Mouse (Mus musculus) CH12.LX (cell line): ENCODE data around the gene Faap24. TPM values are rescaled to one million over a fixed set of nuclear protein-coding genes. Genes with fewer than 3 reads are reported as not detected.
A peak's percentile ranks its signal among the peaks of the same experiment; 100 is the strongest.

Source experiments
- DNase-seq: peaks from one replicate; pipeline ENCODE4 v3.0.0-alpha.2; 2013; ENCODE audit errors: extremely low read depth
- H3K27ac ChIP-seq: 2 replicates; pipeline ENCODE4 v1.5.1; 2012; ENCODE audit warnings: low read depth, mild to moderate bottlenecking, control low read depth, moderate library complexity; ENCODE audit not compliant: insufficient read depth
- H3K27me3 ChIP-seq: replicated peaks from 2 replicates; pipeline ENCODE3; 2012; ENCODE audit warnings: inconsistent platforms
- H3K36me3 ChIP-seq, 2 experiments: replicated peaks in 1 of 2; 2 replicates each; pipeline versions ENCODE3 to v1.6.1; 2012; ENCODE audit warnings: inconsistent platforms in 1 of 2, low read length in 1 of 2, mild to moderate bottlenecking in 1 of 2, mixed read lengths in 1 of 2, moderate library complexity in 1 of 2; ENCODE audit not compliant: control insufficient read depth in 1 of 2, insufficient read depth in 1 of 2
- H3K4me1 ChIP-seq, 2 experiments: 2 replicates each; pipeline ENCODE4 v1.6.1; 2012; ENCODE audit warnings: inconsistent platforms in 1 of 2, moderate library complexity in 1 of 2; ENCODE audit not compliant: insufficient read depth in 2 of 2, control insufficient read depth in 1 of 2
- H3K4me2 ChIP-seq: 2 replicates; pipeline ENCODE4 v1.6.1; 2012; ENCODE audit warnings: low read depth, mild to moderate bottlenecking, control low read depth; ENCODE audit not compliant: poor library complexity, insufficient read depth, severe bottlenecking
- H3K4me3 ChIP-seq, 3 experiments: fragments of 150-350 bp in 1 of 3; sonication (generic) in 1 of 3; replicated peaks in 1 of 3; 2 replicates each; pipeline versions ENCODE3 to v1.5.1; 2011 to 2012; ENCODE audit warnings: low read depth in 2 of 3, low read length in 2 of 3, mild to moderate bottlenecking in 2 of 3, moderate library complexity in 2 of 3, control low read depth in 1 of 3, improper control_type of control experiment in 1 of 3, inconsistent platforms in 1 of 3, mixed read lengths in 1 of 3; ENCODE audit not compliant: poor library complexity in 1 of 3
- H3K79me2 ChIP-seq: replicated peaks from 2 replicates; pipeline ENCODE4 v1.6.1; 2012; ENCODE audit warnings: mild to moderate bottlenecking, moderate library complexity; ENCODE audit not compliant: control insufficient read depth, poor library complexity, insufficient read depth, severe bottlenecking; ENCODE audit errors: extremely low read depth
- H3K9ac ChIP-seq: 2 replicates; pipeline ENCODE4 v1.6.1; 2012; ENCODE audit warnings: low read depth, mild to moderate bottlenecking, control low read depth, moderate library complexity; ENCODE audit not compliant: insufficient read depth
- H3K9me3 ChIP-seq: replicated peaks from 2 replicates; pipeline ENCODE3; 2012; ENCODE audit warnings: low read length, inconsistent platforms, mixed read lengths
- CHD1 ChIP-seq: IDR thresholded peaks from 2 replicates; pipeline ENCODE4 v1.6.1; 2012; ENCODE audit warnings: low read depth, low read length, improper control_type of control experiment, inconsistent platforms
- CHD2 ChIP-seq: IDR thresholded peaks from 2 replicates; pipeline ENCODE4 v1.6.1; 2011; ENCODE audit warnings: low read length, improper control_type of control experiment
- CTCF ChIP-seq, 2 experiments: IDR thresholded peaks in 1 of 2; conservative IDR thresholded peaks in 1 of 2; 2 replicates each; pipeline ENCODE4 v1.5.1; 2011 to 2012; ENCODE audit warnings: low read depth in 2 of 2, low read length in 2 of 2, improper control_type of control experiment in 1 of 2, inconsistent platforms in 1 of 2, mild to moderate bottlenecking in 1 of 2, moderate library complexity in 1 of 2
- E2F4 ChIP-seq: IDR thresholded peaks from 2 replicates; pipeline ENCODE4 v1.6.1; 2011; ENCODE audit warnings: low read depth, low read length, improper control_type of control experiment; ENCODE audit not compliant: insufficient replicate concordance
- ETS1 ChIP-seq: conservative IDR thresholded peaks from 2 replicates; pipeline ENCODE4 v1.6.1; 2012; ENCODE audit warnings: low read depth, mild to moderate bottlenecking, inconsistent platforms, low read length, improper control_type of control experiment, moderate library complexity
- GABPA ChIP-seq: IDR thresholded peaks from 2 replicates; pipeline ENCODE4 v1.6.1; 2012; ENCODE audit warnings: low read depth, low read length, improper control_type of control experiment, inconsistent platforms; ENCODE audit not compliant: insufficient replicate concordance
- IRF4 ChIP-seq: IDR thresholded peaks from 2 replicates; pipeline ENCODE4 v1.6.1; 2014; ENCODE audit warnings: low read depth, mild to moderate bottlenecking, inconsistent platforms, low read length, improper control_type of control experiment
- JUN ChIP-seq: IDR thresholded peaks from 2 replicates; pipeline ENCODE4 v1.6.1; 2011; ENCODE audit warnings: low read depth, mild to moderate bottlenecking, low read length, improper control_type of control experiment, moderate library complexity; ENCODE audit not compliant: insufficient read depth
- JUND ChIP-seq: conservative IDR thresholded peaks from 2 replicates; pipeline ENCODE4 v1.6.1; 2011; ENCODE audit warnings: low read depth, low read length, improper control_type of control experiment
- KAT2A ChIP-seq: IDR thresholded peaks from 2 replicates; pipeline ENCODE4 v1.6.1; 2012; ENCODE audit warnings: low read length, improper control_type of control experiment, inconsistent platforms; ENCODE audit not compliant: insufficient replicate concordance
- MAFK ChIP-seq: IDR thresholded peaks from 2 replicates; pipeline ENCODE4 v1.6.1; 2011; ENCODE audit warnings: low read length, improper control_type of control experiment; ENCODE audit not compliant: insufficient replicate concordance
- MAX ChIP-seq: IDR thresholded peaks from 2 replicates; pipeline ENCODE4 v1.6.1; 2011; ENCODE audit warnings: low read length, improper control_type of control experiment
- MXI1 ChIP-seq: IDR thresholded peaks from 2 replicates; pipeline ENCODE4 v1.6.1; 2011; ENCODE audit warnings: mild to moderate bottlenecking, low read depth, low read length, improper control_type of control experiment
- NELFE ChIP-seq: IDR thresholded peaks from 2 replicates; pipeline ENCODE4 v1.6.1; 2011; ENCODE audit warnings: low read depth, low read length, improper control_type of control experiment
- NRF1 ChIP-seq: IDR thresholded peaks from 2 replicates; pipeline ENCODE4 v1.6.1; 2014; ENCODE audit warnings: low read depth, mild to moderate bottlenecking, inconsistent platforms, low read length, improper control_type of control experiment, moderate library complexity
- PAX5 ChIP-seq: IDR thresholded peaks from 2 replicates; pipeline ENCODE4 v1.6.1; 2012; ENCODE audit warnings: low read length, inconsistent platforms, mixed read lengths
- POLR2A ChIP-seq: IDR thresholded peaks from 2 replicates; pipeline ENCODE4 v1.6.1; 2011; ENCODE audit warnings: low read depth, mild to moderate bottlenecking, improper control_type of control experiment, low read length
- POLR2AphosphoS2 ChIP-seq: IDR thresholded peaks from 2 replicates; pipeline ENCODE4 v1.6.1; 2011; ENCODE audit warnings: low read depth, low read length, improper control_type of control experiment
- RAD21 ChIP-seq: IDR thresholded peaks from 2 replicates; pipeline ENCODE4 v1.6.1; 2011; ENCODE audit warnings: low read depth, mild to moderate bottlenecking, low read length, improper control_type of control experiment, moderate library complexity
- RCOR1 ChIP-seq: conservative IDR thresholded peaks from 2 replicates; pipeline ENCODE4 v1.6.1; 2012; ENCODE audit warnings: low read depth, mild to moderate bottlenecking, inconsistent platforms, low read length, improper control_type of control experiment
- SIN3A ChIP-seq: IDR thresholded peaks from 2 replicates; pipeline ENCODE4 v1.6.1; 2012; ENCODE audit warnings: low read length, improper control_type of control experiment, inconsistent platforms
- USF1 ChIP-seq: IDR thresholded peaks from 2 replicates; pipeline ENCODE4 v1.6.1; 2014; ENCODE audit warnings: low read depth, mild to moderate bottlenecking, inconsistent platforms, low read length, improper control_type of control experiment
- ZKSCAN1 ChIP-seq: IDR thresholded peaks from 2 replicates; pipeline ENCODE4 v1.6.1; 2012; ENCODE audit warnings: low read depth, inconsistent platforms, low read length, improper control_type of control experiment, borderline replicate concordance
- dilution Hi-C: fragments of 300-500 bp; cut with MboI; formaldehyde crosslinking; loops from 2 replicates; pipeline ENCODE4 v1.14.3; 2020; ENCODE audit warnings: low sequenced_read_pairs; ENCODE audit not compliant: extremely low pct_unique_long_range_greater_than_20kb, extremely low pct_ligation_motif_present
- in situ Hi-C: fragments of 300-500 bp; cut with MboI; formaldehyde crosslinking; loops from 3 replicates; pipeline ENCODE4 v1.14.3; 2019; ENCODE audit warnings: low sequenced_read_pairs, low pct_ligation_motif_present, low pct_unique_long_range_greater_than_20kb, mixed read lengths
- polyA plus RNA-seq: library from polyadenylated mRNA; unstranded; fragments of >175 nt; gene quantifications from 2 replicates; pipeline ENCODE4 v1.2.1, GENCODE M21; 2012; ENCODE audit warnings: low read depth; ENCODE audit not compliant: insufficient read length
- total RNA-seq, 2 experiments: library from RNA; depleted of rRNA; stranded (reverse); fragments of 300-350 nt in 1 of 2; fragments of >200 nt in 1 of 2; gene quantifications; 2 replicates each; pipeline ENCODE4 v1.2.3; 2012 to 2014

Gene Faap24
- total and polyA plus RNA-seq, 3 experiments, result 17.6 to 55.1 (median 23.1) TPM

GRCm38 (mm10) chr7:35362868-35363267 lies 33.8 kb downstream of the Faap24 start:
- Histone ChIP-seq H3K79me2 (no peaks in the 10 kb centered on the region), H3K4me1 (no peaks in the 10 kb centered on the region), H3K4me3 (no peak overlapping the region), H3K9me3 (no peaks in the 10 kb centered on the region), H3K27me3 (peaks cover 11% of the 10 kb centered on the region), H3K4me2 (no peak overlapping the region), H3K27ac (no peak overlapping the region), H3K36me3 (no peaks in the 10 kb centered on the region), H3K9ac (no peak overlapping the region)
- in situ Hi-C loops (no loop called here), dilution Hi-C loops (no loop called here)
- DNase-seq, result no peak
- TF ChIP-seq RAD21 (no peak), JUND (no peak), POLR2A (no peak), NRF1 (no peak), ETS1 (no peak), E2F4 (no peak), NELFE (no peak), IRF4 (no peak), MXI1 (no peak), CHD2 (no peak), MAFK (no peak), KAT2A (no peak), MAX (no peak), CTCF (conservative IDR thresholded peaks at IDR 0.05 in 1 of 2, IDR thresholded peaks at IDR 0.05 in 1 of 2; ENCODE audit: low read depth in 2 of 2, low read length in 2 of 2) (no peak), RCOR1 (no peak), POLR2AphosphoS2 (no peak), USF1 (no peak)

GRCm38 (mm10) chr7:35362253-35362652 lies 34.4 kb downstream of the Faap24 start:
- no peak overlapping the region for H3K27ac ChIP-seq
- H3K79me2 ChIP-seq, result no peaks in the 10 kb centered on the region
- TF ChIP-seq IRF4 (no peak), ZKSCAN1 (no peak), JUN (no peak), NRF1 (no peak), CHD1 (no peak), MAFK (no peak), NELFE (no peak), SIN3A (no peak), PAX5 (no peak), GABPA (no peak)
- TF ChIP-seq, all 38 proteins: peak for 0
- Histone ChIP-seq H3K4me3 (no peak overlapping the region), H3K36me3 (no peaks in the 10 kb centered on the region), H3K9me3 (no peaks in the 10 kb centered on the region), H3K9ac (no peak overlapping the region), H3K4me2 (peak overlapping the region; percentile 12; the same call in 1 of the 2 replicates), H3K27me3 (peaks cover 11% of the 10 kb centered on the region), H3K4me1 (no peaks in the 10 kb centered on the region)
- in situ Hi-C loops (no loop called here), dilution Hi-C loops (no loop called here)
- no peak for DNase-seq
